Mouse (Mus musculus) lung, postnatal 0 days (tissue): ENCODE results near the gene Runx3.

Experiments used
- CTCF ChIP-seq: IDR thresholded peaks from 2 replicates; pipeline ENCODE4 v1.5.1; 2016; ENCODE audit warnings: antibody characterized with exemption, mild to moderate bottlenecking
- EP300 ChIP-seq: IDR thresholded peaks from 2 replicates; pipeline ENCODE4 v1.6.1; 2016; ENCODE audit warnings: antibody characterized with exemption, mild to moderate bottlenecking, control low read depth

DNA sequence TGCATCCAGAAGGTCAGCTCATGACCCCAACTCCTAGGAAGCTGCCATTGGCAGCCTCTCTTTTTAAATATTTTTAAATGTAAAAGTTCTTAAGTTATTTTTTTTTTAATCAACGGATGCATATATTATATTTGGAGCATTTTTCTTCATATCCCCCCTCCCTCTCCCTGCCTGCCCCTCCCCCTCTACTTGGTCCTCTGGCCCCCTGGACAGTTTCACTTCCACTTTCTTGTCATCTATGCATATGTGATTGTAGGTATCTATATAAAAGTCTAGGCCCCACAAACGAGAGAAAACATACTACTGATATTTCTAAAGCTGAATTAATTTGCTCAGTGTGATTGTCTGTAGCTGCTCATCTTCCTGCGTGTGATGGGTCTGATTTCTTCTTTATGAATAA lies 4.7 kb downstream of the Runx3 start:
- TF ChIP-seq CTCF, result no peak
- TF ChIP-seq EP300, result no peak
